Mouse (Mus musculus) hindbrain, embryonic 12.5 days (tissue): ENCODE results near the gene Ifna1. TPM values are rescaled to one million over a fixed set of nuclear protein-coding genes. Genes with fewer than 3 reads are reported as not detected.
"Not testable (repeated sequence)": the region's sequence is repeated elsewhere in the genome, so short reads cannot be mapped to it uniquely, and the experiment has no call there.

Experiments used
- ATAC-seq: fragments of 200-750 bp; cut with Nextera tagmentation; 2 replicates; pipeline ENCODE4 v1.8.0; 2017; ENCODE audit warnings: moderate TSS enrichment; ENCODE audit not compliant: low FRiP score
- H3K27ac ChIP-seq: fragments of 300-500 bp; sonication (generic); 2 replicates; pipeline ENCODE4 v1.5.1; 2016; ENCODE audit warnings: mild to moderate bottlenecking
- H3K27me3 ChIP-seq: fragments of 300-500 bp; sonication (generic); 2 replicates; pipeline ENCODE4 v1.6.1; 2016; ENCODE audit warnings: mild to moderate bottlenecking
- H3K36me3 ChIP-seq: fragments of 300-500 bp; sonication (generic); 2 replicates; pipeline ENCODE4 v1.6.1; 2016; ENCODE audit warnings: mild to moderate bottlenecking
- H3K4me1 ChIP-seq: fragments of 300-500 bp; sonication (generic); 2 replicates; pipeline ENCODE4 v1.6.1; 2016
- H3K4me2 ChIP-seq: fragments of 300-500 bp; sonication (generic); replicated peaks from 2 replicates; pipeline ENCODE4 v1.6.1; 2016; ENCODE audit warnings: mild to moderate bottlenecking
- H3K4me3 ChIP-seq: fragments of 300-500 bp; sonication (generic); 2 replicates; pipeline ENCODE4 v1.5.1; 2016; ENCODE audit warnings: mild to moderate bottlenecking
- H3K9ac ChIP-seq: fragments of 300-500 bp; sonication (generic); 2 replicates; pipeline ENCODE4 v1.6.1; 2016; ENCODE audit warnings: mild to moderate bottlenecking, moderate library complexity
- H3K9me3 ChIP-seq: fragments of 300-500 bp; sonication (generic); replicated peaks from 2 replicates; pipeline ENCODE4 v1.6.1; 2016; ENCODE audit warnings: mild to moderate bottlenecking
- WGBS: fragments of 180-500 bp; shearing (Covaris S2); methylation state at CpG from one replicate; pipeline ENCODE4 v1.1.7; 2016; 5-methylcytosine and 5-hydroxymethylcytosine counted together
- polyA plus RNA-seq: library from polyadenylated mRNA; unstranded; fragments of >200 nt; fragmentation: Nextera tagmentation; extraction: Ambion mirVana; gene quantifications from 2 replicates; pipeline ENCODE4 v1.2.1, GENCODE M21; 2016

Ifna1 gene
- not detected in 2 replicates for polyA plus RNA-seq

GRCm38 (mm10) chr4:88849698-88850097, at the start of gene Ifna1:
TSS of gene Ifna1 (plus strand) at chr4:88850087.
- Histone ChIP-seq H3K9ac (no peak within 1 kb of the TSS), H3K36me3 (no peaks in the 10 kb centered on the region), H3K4me1 (no peaks in the 10 kb centered on the region), H3K27ac (no peak within 1 kb of the TSS), H3K27me3 (no peaks in the 10 kb centered on the region), H3K4me2 (no peak within 1 kb of the TSS), H3K9me3 (no peaks in the 10 kb centered on the region), H3K4me3 (no peak within 1 kb of the TSS)
- ATAC-seq: no peak
- WGBS: 75% methylated on average over 1 of the region's 1 CpGs

- H3K27me3 ChIP-seq, H3K9ac ChIP-seq, ATAC-seq, H3K36me3 ChIP-seq, H3K4me3 ChIP-seq, H3K4me1 ChIP-seq, H3K4me2 ChIP-seq, H3K9me3 ChIP-seq, H3K27ac ChIP-seq: not testable (repeated sequence)
- no CpG with 5 or more reads among the region's 29 CpGs for WGBS
These were observed 46.9 kb upstream of the Ifna1 start, which contains the start of gene Gm13287 for GRCm38 (mm10) chr4:88802954-88803353. TSS of gene Gm13287 (plus strand) at chr4:88803254.

- H3K4me1 ChIP-seq, H3K9me3 ChIP-seq, H3K9ac ChIP-seq, H3K36me3 ChIP-seq, H3K4me3 ChIP-seq, H3K27me3 ChIP-seq, ATAC-seq, H3K27ac ChIP-seq: not testable (repeated sequence)
- peak within 1 kb of the TSS; percentile 43 for H3K4me2 ChIP-seq
- WGBS: no CpG with 5 or more reads among the region's 8 CpGs
These were observed 44.7 kb upstream of the Ifna1 start, which contains the start of gene Gm13288 for GRCm38 (mm10) chr4:88805231-88805630. TSS of gene Gm13288 (plus strand) at chr4:88805531.

- not testable (repeated sequence) for H3K4me1 ChIP-seq, H3K36me3 ChIP-seq, H3K9ac ChIP-seq, H3K9me3 ChIP-seq, H3K27me3 ChIP-seq, H3K27ac ChIP-seq, H3K4me3 ChIP-seq, ATAC-seq
- peak overlapping the region; percentile 43 for H3K4me2 ChIP-seq
- 0% methylated on average over 7 of the region's 34 CpGs for WGBS
These were observed 44.1 kb upstream of the Ifna1 start for GRCm38 (mm10) chr4:88805761-88806160.

GRCm38 (mm10) chr4:88815928-88816327, 34.0 kb upstream of the Ifna1 start, which contains the start of gene Ifna7:
TSS of gene Ifna7 (plus strand) at chr4:88816228.
- H3K9me3 ChIP-seq: no peaks in the 10 kb centered on the region
- no peak within 1 kb of the TSS for H3K4me3 ChIP-seq
- H3K4me1 ChIP-seq: no peaks in the 10 kb centered on the region
- no peaks in the 10 kb centered on the region for H3K36me3 ChIP-seq
- ATAC-seq: no peak
- H3K9ac ChIP-seq: no peak within 1 kb of the TSS
- H3K4me2 ChIP-seq: no peak within 1 kb of the TSS
- H3K27me3 ChIP-seq: no peaks in the 10 kb centered on the region; the same call in 1 of the 2 replicates
- no peak within 1 kb of the TSS for H3K27ac ChIP-seq
- 69% methylated on average over 3 of the region's 3 CpGs for WGBS

- Histone ChIP-seq H3K9ac (no peak within 1 kb of the TSS), H3K27ac (no peak within 1 kb of the TSS), H3K4me1 (no peaks in the 10 kb centered on the region), H3K4me3 (no peak within 1 kb of the TSS), H3K9me3 (no peaks in the 10 kb centered on the region), H3K27me3 (no peaks in the 10 kb centered on the region; the same call in 1 of the 2 replicates), H3K36me3 (no peaks in the 10 kb centered on the region), H3K4me2 (no peak within 1 kb of the TSS)
- no peak for ATAC-seq
- WGBS: 92% methylated on average over 1 of the region's 1 CpGs
These were observed 30.2 kb upstream of the Ifna1 start, which contains the start of gene Ifna11 for GRCm38 (mm10) chr4:88819659-88820058. TSS of gene Ifna11 (plus strand) at chr4:88819959.

GRCm38 (mm10) chr4:88822995-88823394, 26.9 kb upstream of the Ifna1 start:
- H3K4me1 ChIP-seq: no peaks in the 10 kb centered on the region
- H3K27me3 ChIP-seq: no peaks in the 10 kb centered on the region
- no peak overlapping the region for H3K27ac ChIP-seq
- no peak overlapping the region for H3K9ac ChIP-seq
- H3K36me3 ChIP-seq: no peaks in the 10 kb centered on the region
- ATAC-seq: no peak
- H3K4me2 ChIP-seq: no peak overlapping the region
- 29% methylated on average over 4 of the region's 4 CpGs for WGBS
- H3K9me3 ChIP-seq: no peaks in the 10 kb centered on the region
- no peak overlapping the region for H3K4me3 ChIP-seq

- not testable (repeated sequence) for ATAC-seq, H3K4me1 ChIP-seq, H3K9me3 ChIP-seq, H3K27ac ChIP-seq, H3K27me3 ChIP-seq, H3K4me2 ChIP-seq, H3K9ac ChIP-seq, H3K4me3 ChIP-seq, H3K36me3 ChIP-seq
These were observed 22.8 kb upstream of the Ifna1 start, which contains the start of gene Ifna6 for GRCm38 (mm10) chr4:88827116-88827515. TSS of gene Ifna6 (plus strand) at chr4:88827416.

GRCm38 (mm10) chr4:88830523-88830922, 19.4 kb upstream of the Ifna1 start:
- no peaks in the 10 kb centered on the region for H3K27me3 ChIP-seq
- no peak overlapping the region for H3K9ac ChIP-seq
- no peak overlapping the region for H3K4me3 ChIP-seq
- WGBS: 29% methylated on average over 4 of the region's 4 CpGs
- no peaks in the 10 kb centered on the region for H3K9me3 ChIP-seq
- no peaks in the 10 kb centered on the region for H3K36me3 ChIP-seq
- no peaks in the 10 kb centered on the region for H3K4me1 ChIP-seq
- no peak overlapping the region for H3K27ac ChIP-seq
- H3K4me2 ChIP-seq: no peak overlapping the region
- ATAC-seq: no peak

- not testable (repeated sequence) for ATAC-seq, H3K4me3 ChIP-seq, H3K27me3 ChIP-seq, H3K4me1 ChIP-seq, H3K9me3 ChIP-seq, H3K27ac ChIP-seq, H3K36me3 ChIP-seq, H3K4me2 ChIP-seq, H3K9ac ChIP-seq
- WGBS: 50% methylated on average over 1 of the region's 1 CpGs
These were observed 14.7 kb upstream of the Ifna1 start, which contains the start of gene Ifna5 for GRCm38 (mm10) chr4:88835225-88835624. TSS of gene Ifna5 (plus strand) at chr4:88835525.

GRCm38 (mm10) chr4:88838828-88839227, 11.1 kb upstream of the Ifna1 start:
- 53% methylated on average over 3 of the region's 3 CpGs for WGBS
- Histone ChIP-seq H3K4me2 (no peak overlapping the region), H3K9ac (no peak overlapping the region), H3K4me3 (no peak overlapping the region), H3K9me3 (no peaks in the 10 kb centered on the region), H3K4me1 (no peaks in the 10 kb centered on the region), H3K36me3 (no peaks in the 10 kb centered on the region), H3K27me3 (no peaks in the 10 kb centered on the region), H3K27ac (no peak overlapping the region)
- no peak for ATAC-seq

GRCm38 (mm10) chr4:88840058-88840457, 9.8 kb upstream of the Ifna1 start:
- 84% methylated on average over 3 of the region's 3 CpGs for WGBS

GRCm38 (mm10) chr4:88841438-88841911, 8.4 kb upstream of the Ifna1 start, which contains the start of gene Ifna4:
TSS of gene Ifna4 (plus strand) at chr4:88841861.
- no peak within 1 kb of the TSS for H3K27ac ChIP-seq
- WGBS: 26% methylated on average over 2 of the region's 2 CpGs
- no peaks in the 10 kb centered on the region for H3K36me3 ChIP-seq
- H3K9me3 ChIP-seq: no peaks in the 10 kb centered on the region
- no peak within 1 kb of the TSS for H3K9ac ChIP-seq
- no peak within 1 kb of the TSS for H3K4me3 ChIP-seq
- no peak for ATAC-seq
- H3K4me2 ChIP-seq: no peak within 1 kb of the TSS
- H3K27me3 ChIP-seq: no peaks in the 10 kb centered on the region
- H3K4me1 ChIP-seq: no peaks in the 10 kb centered on the region

More at GRCm38 (mm10) chr4:88840058-88840457, 9.8 kb upstream of the Ifna1 start:
- no peak for ATAC-seq
- Histone ChIP-seq H3K4me3 (no peak overlapping the region), H3K4me2 (no peak overlapping the region), H3K9ac (no peak overlapping the region), H3K27ac (no peak overlapping the region), H3K36me3 (no peaks in the 10 kb centered on the region), H3K9me3 (no peaks in the 10 kb centered on the region), H3K4me1 (no peaks in the 10 kb centered on the region), H3K27me3 (no peaks in the 10 kb centered on the region)
